Mouse (Mus musculus) bone marrow, adult 2 months (tissue): ENCODE results near the gene Fpr1. TPM values are rescaled to one million over a fixed set of nuclear protein-coding genes. Genes with fewer than 3 reads are reported as not detected.
"Not testable (repeated sequence)": the region's sequence is repeated elsewhere in the genome, so short reads cannot be mapped to it uniquely, and the experiment has no call there.

Source experiments
- H3K27ac ChIP-seq: fragments of 200-500 bp; 2 replicates; pipeline ENCODE4 v1.5.1; 2012; ENCODE audit warnings: low read depth, mild to moderate bottlenecking, control low read depth, inconsistent platforms, low read length; ENCODE audit not compliant: control insufficient read depth, poor library complexity, insufficient read depth
- H3K4me1 ChIP-seq: fragments of 200-500 bp; 2 replicates; pipeline ENCODE4 v1.6.1; 2011; ENCODE audit warnings: low read length; ENCODE audit not compliant: control insufficient read depth, insufficient read depth
- H3K4me3 ChIP-seq: fragments of 200-500 bp; replicated peaks from 2 replicates; pipeline ENCODE3; 2011; ENCODE audit warnings: mild to moderate bottlenecking, low read depth, low read length, control low read depth; ENCODE audit not compliant: control insufficient read depth
- CTCF ChIP-seq: fragments of 200-500 bp; IDR thresholded peaks from 2 replicates; pipeline ENCODE4 v1.5.1; 2011; ENCODE audit warnings: low read length, control low read depth; ENCODE audit not compliant: control insufficient read depth, insufficient read depth
- POLR2A ChIP-seq: fragments of 200-500 bp; IDR thresholded peaks from 2 replicates; pipeline ENCODE4 v1.6.1; 2011; ENCODE audit warnings: low read depth, mild to moderate bottlenecking, control low read depth, low read length, borderline replicate concordance; ENCODE audit not compliant: control insufficient read depth
- WGBS: fragments of 180-500 bp; shearing (Covaris S2); methylation state at CpG from one replicate; pipeline ENCODE4 v1.1.7; 2018; 5-methylcytosine and 5-hydroxymethylcytosine counted together
- polyA plus RNA-seq: library from polyadenylated mRNA; stranded (reverse); fragments of >200 nt; gene quantifications from 2 replicates; pipeline ENCODE4 v1.2.4, GENCODE M21; 2011; ENCODE audit warnings: low replicate concordance; ENCODE audit not compliant: missing spikeins, insufficient read depth, insufficient read length

The Fpr1 gene
- polyA plus RNA-seq, 1 experiment: 29.1 TPM

GRCm38 (mm10) chr17:17857446-17857845 lies 26.3 kb downstream of the Fpr1 start:
- no peak for TF ChIP-seq CTCF
- TF ChIP-seq POLR2A: no peak
- H3K4me1 ChIP-seq: peaks cover under 1% of the 10 kb centered on the region
- WGBS: 63% methylated on average over 1 of the region's 1 CpGs
- no peak overlapping the region for H3K27ac ChIP-seq
- H3K4me3 ChIP-seq: no peak overlapping the region

GRCm38 (mm10) chr17:17856612-17857011 lies 27.1 kb downstream of the Fpr1 start:
- H3K27ac ChIP-seq: no peak overlapping the region
- H3K4me3 ChIP-seq: no peak overlapping the region
- H3K4me1 ChIP-seq: no peaks in the 10 kb centered on the region; the same call in 1 of the 2 replicates
- TF ChIP-seq CTCF: no peak
- TF ChIP-seq POLR2A: no peak
- WGBS: 81% methylated on average over 1 of the region's 1 CpGs

GRCm38 (mm10) chr17:17855064-17855838 lies 28.5 kb downstream of the Fpr1 start, which contains the start of gene Has1:
Gene Has1 (minus strand): TSS chr17:17855205.
- no peak for TF ChIP-seq CTCF
- TF ChIP-seq POLR2A: no peak
- Histone ChIP-seq H3K4me1 (no peaks in the 10 kb centered on the region), H3K27ac (no peak within 1 kb of the TSS), H3K4me3 (no peak within 1 kb of the TSS)
- 66% methylated on average over 8 of the region's 8 CpGs for whole genome bisulfite sequencing

GRCm38 (mm10) chr17:17849906-17850712 lies 33.6 kb downstream of the Fpr1 start:
- H3K4me3 ChIP-seq: no peak overlapping the region
- WGBS: 45% methylated on average over 55 of the region's 55 CpGs
- H3K4me1 ChIP-seq: no peaks in the 10 kb centered on the region
- no peak overlapping the region for H3K27ac ChIP-seq
- no peak for TF ChIP-seq POLR2A
- TF ChIP-seq CTCF: no peak

- no peaks in the 10 kb centered on the region for H3K4me1 ChIP-seq
- TF ChIP-seq CTCF (no peak), POLR2A (no peak)
- H3K27ac ChIP-seq: no peak overlapping the region
- no peak overlapping the region for H3K4me3 ChIP-seq
- WGBS: 27% methylated on average over 2 of the region's 2 CpGs
These were observed 34.8 kb downstream of the Fpr1 start for GRCm38 (mm10) chr17:17848988-17849387.

- TF ChIP-seq CTCF (0 out of 2 replicates have a peak, but pooled peaks have one; percentile 8), POLR2A (no peak)
These were observed 38.3 kb downstream of the Fpr1 start for GRCm38 (mm10) chr17:17845187-17846027.

GRCm38 (mm10) chr17:17844606-17845005 lies 39.1 kb downstream of the Fpr1 start:
- H3K4me1 ChIP-seq, H3K27ac ChIP-seq, H3K4me3 ChIP-seq: not testable (repeated sequence)
- 70% methylated on average over 3 of the region's 3 CpGs for WGBS

More at GRCm38 (mm10) chr17:17845187-17846027, 38.3 kb downstream of the Fpr1 start:
- 61% methylated on average over 10 of the region's 10 CpGs for WGBS
- Histone ChIP-seq H3K4me1 (no peaks in the 10 kb centered on the region), H3K4me3 (no peak overlapping the region), H3K27ac (no peak overlapping the region)

- H3K4me1 ChIP-seq: no peaks in the 10 kb centered on the region
- WGBS: 79% methylated on average over 27 of the region's 27 CpGs
These were observed 40.0 kb downstream of the Fpr1 start for GRCm38 (mm10) chr17:17843534-17844261.

More at GRCm38 (mm10) chr17:17843534-17844261, 40.0 kb downstream of the Fpr1 start:
- TF ChIP-seq POLR2A (no peak), CTCF (no peak)
- Histone ChIP-seq H3K4me3 (no peak overlapping the region), H3K27ac (no peak overlapping the region)
